Mouse (Mus musculus): ENCODE results near the gene Id3. TPM values are rescaled to one million over a fixed set of nuclear protein-coding genes. Genes with fewer than 3 reads are reported as not detected.

Id3 gene
- total and polyA plus RNA-seq, 3 experiments: 18.3 to 116 (median 85.5) TPM

- Histone ChIP-seq H3K4me3 (replicated peaks in 1 of 3; ENCODE audit: low read depth in 2 of 3, low read length in 2 of 3, poor library complexity in 1 of 3) (no peak overlapping the region), H3K79me2 (replicated peaks; ENCODE audit: control insufficient read depth, extremely low read depth, insufficient read depth, poor library complexity, severe bottlenecking) (no peaks in the 10 kb centered on the region), H3K36me3 (replicated peaks in 1 of 2; ENCODE audit: control insufficient read depth in 1 of 2, insufficient read depth in 1 of 2, low read length in 1 of 2) (no peaks in the 10 kb centered on the region), H3K9ac (ENCODE audit: insufficient read depth, low read depth) (no peak overlapping the region), H3K27ac (ENCODE audit: insufficient read depth, low read depth) (no peak overlapping the region), H3K4me1 (ENCODE audit: control insufficient read depth in 1 of 2, insufficient read depth in 2 of 2) (peaks cover 20 to 55% of the 10 kb centered on the region in 2 experiments), H3K9me3 (replicated peaks; ENCODE audit: low read length) (peaks cover 4% of the 10 kb centered on the region), H3K27me3 (replicated peaks) (peaks cover 17% of the 10 kb centered on the region), H3K4me2 (ENCODE audit: insufficient read depth, low read depth, poor library complexity, severe bottlenecking) (no peak overlapping the region)
- TF ChIP-seq IRF4 (IDR thresholded peaks at IDR 0.05; ENCODE audit: low read depth, low read length): peak; percentile 28; the same call in 1 of the 2 replicates
- no peak for TF ChIP-seq JUND (conservative IDR thresholded peaks at IDR 0.05; ENCODE audit: low read depth, low read length)
- no peak for TF ChIP-seq TBP (conservative IDR thresholded peaks at IDR 0.05; ENCODE audit: low read depth, low read length)
- TF ChIP-seq POLR2A (IDR thresholded peaks at IDR 0.05; ENCODE audit: low read depth, low read length): no peak
- TF ChIP-seq ZMIZ1 (IDR thresholded peaks at IDR 0.05; ENCODE audit: low read depth, low read length): no peak
- TF ChIP-seq RAD21 (IDR thresholded peaks at IDR 0.05; ENCODE audit: low read depth, low read length): no peak
- peak; percentile 44; the same call in 1 of the 2 replicates for TF ChIP-seq ETS1 (conservative IDR thresholded peaks at IDR 0.05; ENCODE audit: low read depth, low read length)
- 0 out of 2 replicates have a peak, but pooled peaks have one; percentile 19 for TF ChIP-seq MEF2A (IDR thresholded peaks at IDR 0.05; ENCODE audit: borderline replicate concordance, low read depth, low read length)
- TF ChIP-seq ZNF384 (IDR thresholded peaks at IDR 0.05; ENCODE audit: low read depth, low read length): no peak
- no peak for TF ChIP-seq HCFC1 (IDR thresholded peaks at IDR 0.05; ENCODE audit: low read depth, low read length)
- TF ChIP-seq NELFE (IDR thresholded peaks at IDR 0.05; ENCODE audit: low read depth, low read length): no peak
- TF ChIP-seq MAZ (IDR thresholded peaks at IDR 0.05; ENCODE audit: low read depth, low read length): no peak
- no peak for TF ChIP-seq SMC3 (IDR thresholded peaks at IDR 0.05; ENCODE audit: low read depth, low read length)
- TF ChIP-seq BHLHE40 (IDR thresholded peaks at IDR 0.05; ENCODE audit: low read depth, low read length): no peak
- peak; percentile 61; the same call in 1 of the 2 replicates for TF ChIP-seq UBTF (IDR thresholded peaks at IDR 0.05; ENCODE audit: low read depth, low read length)
- TF ChIP-seq TCF12 (IDR thresholded peaks at IDR 0.05; ENCODE audit: low read depth, low read length): peak; percentile 38; the same call in 1 of the 2 replicates
- TF ChIP-seq RCOR1 (conservative IDR thresholded peaks at IDR 0.05; ENCODE audit: low read depth, low read length): no peak
- DNase-seq (ENCODE audit: extremely low read depth): peak; percentile 79
- in situ Hi-C loops (cut with MboI; ENCODE audit: low pct_ligation_motif_present, low pct_unique_long_range_greater_than_20kb, low sequenced_read_pairs) (no loop called here), dilution Hi-C loops (cut with MboI; ENCODE audit: extremely low pct_ligation_motif_present, extremely low pct_unique_long_range_greater_than_20kb, low sequenced_read_pairs) (no loop called here)
These were observed 36.4 kb upstream of the Id3 start for GRCm38 (mm10) chr4:136106880-136107301.

GRCm38 (mm10) chr4:136109153-136109552 is 34.1 kb upstream of the Id3 start:
- Histone ChIP-seq H3K36me3 (replicated peaks in 1 of 2; ENCODE audit: control insufficient read depth in 1 of 2, insufficient read depth in 1 of 2, low read length in 1 of 2) (no peaks in the 10 kb centered on the region), H3K79me2 (replicated peaks; ENCODE audit: control insufficient read depth, extremely low read depth, insufficient read depth, poor library complexity, severe bottlenecking) (no peaks in the 10 kb centered on the region), H3K9me3 (replicated peaks; ENCODE audit: low read length) (peaks cover 4% of the 10 kb centered on the region), H3K27me3 (replicated peaks) (peaks cover 4% of the 10 kb centered on the region), H3K4me1 (ENCODE audit: control insufficient read depth in 1 of 2, insufficient read depth in 2 of 2) (peaks cover 30 to 67% of the 10 kb centered on the region in 2 experiments), H3K9ac (ENCODE audit: insufficient read depth, low read depth) (no peak overlapping the region), H3K4me2 (ENCODE audit: insufficient read depth, low read depth, poor library complexity, severe bottlenecking) (no peak overlapping the region), H3K4me3 (replicated peaks in 1 of 3; ENCODE audit: low read depth in 2 of 3, low read length in 2 of 3, poor library complexity in 1 of 3) (no peak overlapping the region), H3K27ac (ENCODE audit: insufficient read depth, low read depth) (no peak overlapping the region)
- DNase-seq (ENCODE audit: extremely low read depth): no peak
- TF ChIP-seq TBP (conservative IDR thresholded peaks at IDR 0.05; ENCODE audit: low read depth, low read length) (no peak), CTCF (conservative IDR thresholded peaks at IDR 0.05 in 1 of 2, IDR thresholded peaks at IDR 0.05 in 1 of 2; ENCODE audit: low read depth in 2 of 2, low read length in 2 of 2) (no peak), GABPA (IDR thresholded peaks at IDR 0.05; ENCODE audit: insufficient replicate concordance, low read depth, low read length) (no peak), MAX (IDR thresholded peaks at IDR 0.05; ENCODE audit: low read length) (no peak), ZMIZ1 (IDR thresholded peaks at IDR 0.05; ENCODE audit: low read depth, low read length) (no peak), POLR2AphosphoS2 (IDR thresholded peaks at IDR 0.05; ENCODE audit: low read depth, low read length) (no peak), USF1 (IDR thresholded peaks at IDR 0.05; ENCODE audit: low read depth, low read length) (no peak), HCFC1 (IDR thresholded peaks at IDR 0.05; ENCODE audit: low read depth, low read length) (no peak), ELF1 (IDR thresholded peaks at IDR 0.05; ENCODE audit: low read depth, low read length) (no peak), ZC3H11A (IDR thresholded peaks at IDR 0.05; ENCODE audit: low read depth, low read length) (no peak), ZKSCAN1 (IDR thresholded peaks at IDR 0.05; ENCODE audit: borderline replicate concordance, low read depth, low read length) (no peak), ETS1 (conservative IDR thresholded peaks at IDR 0.05; ENCODE audit: low read depth, low read length) (no peak)
- in situ Hi-C loops (cut with MboI; ENCODE audit: low pct_ligation_motif_present, low pct_unique_long_range_greater_than_20kb, low sequenced_read_pairs): no loop called here
- dilution Hi-C loops (cut with MboI; ENCODE audit: extremely low pct_ligation_motif_present, extremely low pct_unique_long_range_greater_than_20kb, low sequenced_read_pairs): no loop called here

Data from CH12.LX (cell line).